Mouse (Mus musculus) layer of hippocampus, adult 2 months (tissue): ENCODE results near the gene Rere. TPM values are rescaled to one million over a fixed set of nuclear protein-coding genes. Genes with fewer than 3 reads are reported as not detected.

Source experiments
- DNase-seq, 2 experiments: peaks; one replicate each; pipeline ENCODE4 v3.0.0; 2022; ENCODE audit warnings: low spot score in 2 of 2
- H3K27ac ChIP-seq: fragments of 200-600 bp; 2 replicates; pipeline ENCODE4 v1.8.1; 2022
- H3K4me3 ChIP-seq: fragments of 200-600 bp; 2 replicates; pipeline ENCODE4 v1.8.1; 2022; ENCODE audit warnings: mild to moderate bottlenecking
- CTCF ChIP-seq: fragments of 200-600 bp; conservative IDR thresholded peaks from 2 replicates; pipeline ENCODE4 v1.8.1; 2022; ENCODE audit warnings: antibody characterized with exemption, mild to moderate bottlenecking, moderate library complexity
- total RNA-seq, 2 experiments: library from RNA; stranded (reverse); gene quantifications; 2 replicates each; pipeline ENCODE4 v1.2.3; 2021

Gene Rere
- total RNA-seq, 2 experiments from 2014 or later = 144 to 153 TPM

DNA sequence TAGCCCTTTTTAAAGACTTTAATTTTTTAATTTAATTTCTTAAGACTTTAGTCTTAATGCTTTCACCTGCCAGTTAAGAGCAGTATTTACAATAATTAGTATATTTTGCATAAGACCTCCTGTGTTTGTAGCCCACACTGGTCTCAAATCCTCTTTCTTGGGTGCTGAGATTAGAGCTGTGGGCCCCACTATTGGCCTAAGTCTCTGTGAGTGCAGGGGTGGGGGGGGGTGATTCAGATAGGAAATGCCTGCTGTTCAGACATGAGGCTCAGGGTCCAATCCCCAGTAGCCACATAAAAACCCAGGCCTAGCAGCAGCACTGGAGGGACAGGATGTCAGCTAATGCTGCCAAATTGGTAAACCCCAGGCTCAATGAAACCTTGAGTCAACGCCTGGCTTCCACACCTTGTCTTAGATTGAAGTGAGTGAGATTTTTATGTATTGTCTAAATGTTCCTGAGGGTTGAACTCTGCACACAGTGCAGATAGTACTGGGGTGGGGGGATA, 41.0 kb upstream of the Rere start:
- DNase-seq = no peak
- Histone ChIP-seq H3K27ac (no peak overlapping the region; the same call in 1 of the 2 replicates), H3K4me3 (peak overlapping the region; percentile 88; the same call in 1 of the 2 replicates)
- TF ChIP-seq CTCF = no peak

DNA sequence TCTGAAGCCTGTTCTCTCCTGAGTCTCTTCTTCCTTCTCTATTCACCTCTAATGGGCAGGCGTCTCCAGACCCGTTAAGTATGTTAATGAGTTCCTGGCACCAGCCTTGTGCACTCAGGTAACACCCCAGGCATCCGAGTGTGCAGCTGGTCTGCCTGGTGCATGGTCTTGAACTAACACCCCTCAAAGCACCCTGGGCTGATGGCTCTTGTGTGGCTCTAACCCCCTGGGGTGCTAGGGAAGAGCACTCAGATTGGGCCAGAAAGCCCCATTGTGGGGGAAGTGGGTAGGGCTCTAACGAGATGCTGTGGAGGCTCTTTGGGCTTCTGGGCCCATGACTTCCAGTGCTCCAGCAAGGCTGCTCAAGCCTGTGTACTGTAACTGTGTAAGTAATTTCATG, 39.7 kb upstream of the Rere start:
- no peak overlapping the region for H3K27ac ChIP-seq
- no peak for TF ChIP-seq CTCF
- no peak for DNase-seq
- no peak overlapping the region for H3K4me3 ChIP-seq

DNA sequence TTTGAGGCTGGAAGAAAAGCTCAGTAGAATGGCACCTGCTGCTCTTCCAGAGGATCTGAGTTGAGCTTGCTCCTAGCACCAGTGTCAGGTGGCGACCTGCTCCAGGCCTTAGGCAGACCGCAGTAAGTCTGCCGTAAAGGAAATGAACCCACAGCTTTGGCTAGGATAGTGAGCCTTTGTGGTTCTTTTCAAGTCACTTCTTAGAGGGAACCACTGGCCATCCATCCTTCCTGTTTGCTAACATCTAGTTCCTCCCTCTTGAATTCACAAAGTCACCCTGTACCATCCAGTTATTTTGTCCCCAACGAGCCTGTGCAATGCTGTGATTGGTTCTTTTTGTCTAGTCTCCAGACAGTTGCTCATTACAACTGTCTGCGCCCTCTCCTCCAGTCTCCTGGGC, 38.7 kb upstream of the Rere start:
- no peak for DNase-seq
- no peak for TF ChIP-seq CTCF
- Histone ChIP-seq H3K4me3 (no peak overlapping the region), H3K27ac (peak overlapping the region; percentile 72)

DNA sequence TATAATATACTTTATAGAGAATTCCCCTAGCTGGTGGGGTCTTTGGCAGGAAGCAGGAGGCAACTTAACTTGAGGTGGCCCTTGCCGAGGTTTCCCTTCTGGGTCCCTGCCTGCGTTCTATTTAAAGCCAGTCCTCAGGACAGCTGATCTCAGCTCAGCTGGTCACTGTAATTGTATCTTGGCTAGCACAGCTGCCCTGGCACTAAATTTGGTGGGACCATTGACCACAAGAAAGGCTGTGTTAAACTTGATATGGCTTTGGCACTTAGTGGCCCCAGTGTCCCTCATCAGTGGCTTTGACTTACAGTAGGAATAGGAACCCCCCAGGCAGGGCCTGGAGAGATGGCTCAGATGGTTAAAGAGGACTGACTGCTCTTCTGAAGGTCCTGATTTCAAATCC, 35.6 kb upstream of the Rere start:
- TF ChIP-seq CTCF = no peak
- Histone ChIP-seq H3K27ac (no peak overlapping the region), H3K4me3 (no peak overlapping the region)
- no peak for DNase-seq

DNA sequence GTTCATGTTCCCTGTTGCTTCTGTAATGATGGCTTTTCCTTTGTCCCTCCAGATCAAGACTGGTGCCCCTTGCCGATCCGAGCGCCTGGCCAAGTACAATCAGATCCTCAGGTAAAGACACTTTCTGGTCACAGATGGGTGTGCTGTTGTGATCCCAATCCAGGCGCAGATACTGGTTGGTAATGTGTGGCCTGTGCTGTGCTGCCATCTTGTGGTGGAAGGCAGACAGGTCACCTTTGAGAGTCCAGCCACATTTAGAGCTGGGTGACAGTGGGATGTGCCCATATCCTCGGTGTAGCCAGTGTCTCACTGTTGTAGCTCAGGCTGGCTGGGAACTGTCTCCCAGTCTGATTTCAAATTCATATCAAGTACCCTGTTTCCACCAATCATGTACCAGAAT, 33.4 kb upstream of the Rere start:
- Histone ChIP-seq H3K27ac (no peak overlapping the region), H3K4me3 (no peak overlapping the region)
- peak; percentile 95 for TF ChIP-seq CTCF
- DNase-seq = peak; percentile 72 to 79

DNA sequence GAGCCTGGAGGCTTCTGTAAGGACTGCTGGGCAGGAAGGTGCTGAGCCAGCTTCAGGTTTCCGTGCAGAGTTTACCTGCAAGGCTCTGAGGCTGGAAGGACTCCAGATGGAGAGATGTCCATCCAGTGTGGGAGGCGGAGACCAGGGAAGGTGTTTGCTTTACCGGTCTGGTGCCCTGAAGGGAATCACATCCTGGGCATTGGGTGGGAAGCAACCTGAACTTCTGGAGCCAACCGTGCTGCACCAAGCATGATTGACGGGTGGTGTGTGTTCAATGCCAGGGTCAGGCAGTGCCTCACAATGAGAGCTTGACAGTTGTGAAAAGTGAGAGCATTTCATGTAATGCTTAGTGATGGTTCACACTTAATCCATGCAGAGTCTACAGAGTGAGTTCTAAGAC, 32.5 kb upstream of the Rere start:
- Histone ChIP-seq H3K27ac (peak overlapping the region; percentile 85; the same call in 1 of the 2 replicates), H3K4me3 (no peak overlapping the region)
- TF ChIP-seq CTCF = no peak
- no peak for DNase-seq

DNA sequence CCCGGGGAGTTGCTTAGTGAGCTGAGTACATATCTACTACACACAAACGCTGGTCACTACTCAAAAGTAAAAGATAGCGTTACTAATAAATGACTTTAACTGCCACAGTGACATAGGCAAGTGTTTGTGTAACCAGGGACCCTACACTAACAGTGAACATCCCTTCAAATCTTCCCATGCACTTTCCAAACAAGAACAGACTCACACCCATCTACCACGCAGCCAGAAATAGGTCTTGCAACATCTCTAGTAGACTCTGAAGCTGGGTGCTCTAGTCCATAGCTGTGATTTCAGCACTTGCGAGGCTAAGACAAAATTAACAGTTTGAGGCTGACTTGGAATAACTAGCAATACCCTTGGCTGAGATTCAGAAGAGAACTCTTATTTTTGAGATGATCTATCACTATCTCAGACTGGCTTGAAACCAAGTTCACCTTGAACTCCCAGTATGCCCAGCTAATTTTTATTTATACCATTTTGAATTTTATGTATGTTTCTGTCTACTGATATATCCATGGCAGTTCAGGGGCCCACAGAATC, 31.6 kb upstream of the Rere start:
- no peak for DNase-seq
- Histone ChIP-seq H3K4me3 (no peak overlapping the region), H3K27ac (peak overlapping the region; percentile 85)
- TF ChIP-seq CTCF = no peak

DNA sequence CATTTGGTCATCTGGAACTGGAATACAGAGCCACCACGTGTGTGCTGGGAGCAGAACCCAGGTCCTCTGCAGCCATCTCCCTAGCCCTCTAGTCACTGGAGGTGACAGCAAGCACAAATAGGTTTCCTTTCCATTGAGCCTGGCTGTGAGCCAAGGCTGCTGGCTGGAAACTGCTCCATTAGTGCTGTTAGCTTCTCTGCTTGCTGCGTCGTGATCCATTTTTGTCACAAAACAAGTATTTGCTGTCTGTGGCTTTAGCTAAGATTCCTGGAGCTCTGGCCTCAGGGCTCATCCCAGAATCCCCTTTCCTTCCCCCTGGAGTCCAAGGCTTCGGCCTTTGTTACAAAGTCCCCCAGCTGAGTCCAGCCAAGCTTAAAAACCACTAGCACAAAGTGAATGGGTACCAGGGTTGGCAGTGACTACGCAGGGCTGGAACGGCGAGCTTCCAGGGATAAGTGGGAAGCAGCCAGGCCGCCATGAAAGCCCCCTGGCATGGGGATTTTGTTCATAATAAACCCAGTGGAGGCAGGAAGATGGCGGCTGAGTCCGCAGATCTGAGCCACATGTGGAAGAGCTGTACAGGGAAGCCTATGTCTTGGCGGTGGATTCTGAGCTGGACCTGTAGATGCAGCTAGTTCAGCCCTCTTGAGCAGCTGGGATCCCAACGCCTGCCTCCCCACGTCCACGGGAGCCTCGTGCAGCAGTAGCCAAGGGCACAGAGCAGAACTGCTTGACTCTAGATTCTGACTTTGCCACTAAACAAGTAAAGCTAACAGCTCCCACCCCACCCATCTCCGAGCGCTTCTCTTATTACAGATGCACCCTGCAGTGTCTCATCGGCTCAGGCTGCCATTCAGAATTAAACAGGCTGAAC, 30.7 kb upstream of the Rere start:
- TF ChIP-seq CTCF = no peak
- peak in 1 of 2 experiments; percentile 41 for DNase-seq
- no peak overlapping the region for H3K4me3 ChIP-seq
- H3K27ac ChIP-seq = peak overlapping the region; percentile 85

DNA sequence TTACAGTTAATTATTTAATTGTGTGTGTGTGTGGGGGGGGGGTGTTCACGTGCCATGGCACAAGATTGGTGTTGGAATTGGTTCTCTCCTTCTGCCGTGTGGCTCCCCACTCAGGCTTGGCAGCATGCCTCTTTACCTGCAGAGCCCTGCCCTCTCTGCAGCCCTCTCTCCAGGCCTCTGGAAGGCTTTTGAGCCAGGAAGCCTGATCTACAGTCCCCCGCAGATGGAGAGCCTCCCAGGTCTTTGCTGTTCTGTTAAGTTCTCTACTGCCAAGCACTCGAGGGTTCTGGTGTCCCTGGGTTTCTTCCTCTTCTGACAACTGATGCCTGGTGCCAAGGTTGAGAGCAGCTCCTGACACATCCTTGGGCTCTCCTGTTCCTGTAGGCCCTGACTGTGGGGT, 27.0 kb upstream of the Rere start:
- DNase-seq = no peak
- Histone ChIP-seq H3K4me3 (no peak overlapping the region), H3K27ac (no peak overlapping the region)
- no peak for TF ChIP-seq CTCF

DNA sequence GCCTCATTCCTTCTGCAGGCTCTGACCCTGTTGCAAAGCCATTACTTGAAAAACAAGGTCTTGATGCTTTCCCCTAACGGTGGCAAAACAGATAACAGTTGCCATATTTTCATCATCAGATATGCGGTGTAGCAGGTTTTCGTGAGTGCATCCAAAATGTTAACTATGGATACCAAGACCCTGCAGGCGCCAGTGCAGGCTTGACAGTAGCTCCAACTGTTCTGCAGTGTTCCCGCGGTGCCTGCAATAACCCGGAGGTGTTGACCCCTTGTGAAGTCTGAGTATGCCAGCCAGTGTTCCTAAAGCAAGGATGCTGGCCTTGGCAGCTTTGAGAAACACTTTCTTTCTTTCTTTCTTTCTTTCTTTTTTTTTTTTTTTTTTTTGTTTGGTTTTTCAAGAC, 26.3 kb upstream of the Rere start:
- peak; percentile 35; the same call in 1 of the 2 replicates for TF ChIP-seq CTCF
- H3K4me3 ChIP-seq = no peak overlapping the region
- no peak overlapping the region for H3K27ac ChIP-seq
- no peak for DNase-seq

DNA sequence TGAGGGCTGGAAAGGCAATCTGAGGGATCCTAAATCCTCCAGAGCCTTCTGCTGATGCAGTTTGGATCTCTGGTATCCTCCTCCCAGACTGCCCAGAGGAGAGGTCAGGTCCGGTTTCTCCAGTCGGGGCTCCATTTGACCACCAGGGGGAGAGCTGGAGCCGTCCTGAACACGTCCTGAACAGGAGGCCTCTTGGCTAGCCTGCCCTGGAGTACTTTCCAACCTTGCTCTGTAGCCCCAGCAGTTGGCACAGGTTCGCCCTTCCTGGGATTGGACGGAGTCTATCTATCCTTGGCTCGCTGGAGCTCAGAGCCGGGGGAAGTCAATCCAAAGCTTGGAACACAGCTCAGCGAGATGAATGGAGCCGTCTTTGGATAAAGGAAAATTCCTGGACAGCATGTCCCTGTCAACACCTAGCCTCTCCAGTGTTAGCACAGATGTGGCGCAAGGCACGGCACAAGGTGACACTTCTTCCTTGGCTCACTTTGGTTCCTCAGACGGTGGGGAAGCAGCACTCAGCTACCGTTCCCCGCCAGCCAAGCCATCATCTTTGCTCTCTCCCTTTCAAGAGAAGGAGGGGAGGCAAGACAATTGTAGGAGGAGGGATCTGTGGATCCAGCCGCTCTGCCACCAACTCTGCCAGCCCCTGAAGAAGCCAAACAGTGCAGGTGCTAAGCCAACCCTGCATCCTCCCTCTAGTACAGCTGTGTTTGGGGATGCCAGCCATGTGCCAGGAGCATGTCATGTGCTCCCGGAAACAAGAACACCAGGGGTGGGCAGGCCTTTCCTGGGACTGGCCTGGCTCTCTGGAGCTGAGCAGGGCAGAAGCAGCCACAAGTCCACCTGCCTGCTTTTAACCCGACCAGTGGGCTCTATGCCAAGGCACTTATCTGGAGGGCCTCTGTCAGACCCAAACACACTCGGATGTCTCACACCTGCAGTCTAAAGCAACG, 23.9 kb upstream of the Rere start:
- H3K27ac ChIP-seq = peak overlapping the region; percentile 86
- peak in 1 of 2 experiments; percentile 77 for DNase-seq
- H3K4me3 ChIP-seq = no peak overlapping the region
- peak; percentile 93 for TF ChIP-seq CTCF

DNA sequence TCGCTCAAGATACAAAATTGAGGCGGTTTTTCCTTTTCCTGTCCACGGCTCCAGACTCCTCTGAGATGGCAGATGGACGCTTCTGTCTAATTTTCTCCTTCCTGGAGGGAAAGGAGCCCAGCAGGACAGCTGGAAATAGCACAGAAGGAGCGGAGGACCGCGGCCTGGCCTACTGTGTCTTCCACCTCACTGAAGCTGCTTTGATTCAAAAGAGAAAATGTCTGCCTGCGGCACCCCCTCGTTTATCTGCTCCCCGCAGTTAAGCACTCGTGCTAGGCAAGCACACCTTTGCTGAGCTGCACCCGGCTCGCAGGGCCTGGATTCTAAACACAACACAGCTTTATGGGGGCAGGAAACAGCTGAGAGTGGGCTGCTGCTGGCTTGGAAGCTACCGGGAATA, 23.1 kb upstream of the Rere start:
- no peak for DNase-seq

DNA sequence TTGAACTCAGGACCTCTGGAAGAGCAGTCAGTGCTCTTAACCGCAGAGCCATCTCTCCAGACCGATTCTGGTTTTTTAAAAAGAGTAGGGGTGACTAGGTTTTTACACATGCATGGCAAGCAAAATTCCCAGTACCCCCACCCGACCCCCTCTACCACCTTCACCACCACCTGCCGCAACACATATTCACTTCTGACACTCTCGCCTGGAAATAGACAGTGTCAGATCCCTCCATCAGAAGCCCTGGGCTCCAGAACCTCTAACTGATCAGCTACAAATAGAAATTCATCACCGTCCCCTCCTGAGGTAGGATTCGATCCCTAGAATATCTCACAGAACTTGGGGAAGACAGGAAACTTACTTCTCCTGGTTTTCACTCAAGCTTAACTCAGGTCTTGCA, 21.9 kb upstream of the Rere start:
- no peak for TF ChIP-seq CTCF
- Histone ChIP-seq H3K4me3 (no peak overlapping the region), H3K27ac (peak overlapping the region; percentile 55; the same call in 1 of the 2 replicates)
- DNase-seq = no peak

More for the DNA sequence above, 23.1 kb upstream of the Rere start:
- peak overlapping the region; percentile 86 for H3K27ac ChIP-seq
- TF ChIP-seq CTCF = no peak
- H3K4me3 ChIP-seq = no peak overlapping the region
